Mouse (Mus musculus) neural tube, embryonic 11.5 days (tissue): ENCODE results near the gene Tnr. TPM values are rescaled to one million over a fixed set of nuclear protein-coding genes. Genes with fewer than 3 reads are reported as not detected.

Source experiments
- ATAC-seq: fragments of 200-750 bp; cut with Nextera tagmentation; 2 replicates; pipeline ENCODE4 v1.8.0; 2017; ENCODE audit warnings: moderate number of reproducible peaks, mild to moderate bottlenecking, moderate TSS enrichment, moderate library complexity; ENCODE audit not compliant: insufficient read depth, low FRiP score, low TSS enrichment
- DNase-seq: peaks from one replicate; pipeline ENCODE4 v3.0.0-alpha.2; 2015; ENCODE audit warnings: low spot score
- H3K27ac ChIP-seq: fragments of 300-500 bp; sonication (generic); 2 replicates; pipeline ENCODE4 v1.5.1; 2014; ENCODE audit warnings: low read depth, mild to moderate bottlenecking, low read length
- H3K27me3 ChIP-seq: fragments of 300-500 bp; sonication (generic); 2 replicates; pipeline ENCODE4 v1.6.1; 2014; ENCODE audit warnings: mild to moderate bottlenecking, low read length, mixed read lengths; ENCODE audit not compliant: control insufficient read depth, insufficient read depth
- H3K36me3 ChIP-seq: fragments of 300-500 bp; sonication (generic); 2 replicates; pipeline ENCODE4 v1.6.1; 2014; ENCODE audit warnings: mild to moderate bottlenecking, low read length, moderate library complexity, mixed read lengths; ENCODE audit not compliant: control insufficient read depth, insufficient read depth
- H3K4me1 ChIP-seq: fragments of 300-500 bp; sonication (generic); 2 replicates; pipeline ENCODE4 v1.6.1; 2014; ENCODE audit warnings: low read length, mixed read lengths; ENCODE audit not compliant: control insufficient read depth, insufficient read depth
- H3K4me2 ChIP-seq: fragments of 300-500 bp; sonication (generic); 2 replicates; pipeline ENCODE4 v1.6.1; 2014; ENCODE audit warnings: low read depth, mild to moderate bottlenecking, moderate library complexity
- H3K4me3 ChIP-seq: fragments of 300-500 bp; sonication (generic); 2 replicates; pipeline ENCODE4 v1.5.1; 2014; ENCODE audit warnings: low read depth, low read length
- H3K9ac ChIP-seq: fragments of 300-500 bp; sonication (generic); 2 replicates; pipeline ENCODE4 v1.6.1; 2014; ENCODE audit warnings: mild to moderate bottlenecking, low read length
- H3K9me3 ChIP-seq: fragments of 300-500 bp; sonication (generic); 2 replicates; pipeline ENCODE4 v1.6.1; 2016; ENCODE audit warnings: low read length; ENCODE audit not compliant: control insufficient read depth
- WGBS: fragments of 180-500 bp; shearing (Covaris S2); extraction: QIAGEN DNeasy Blood & Tissue Kit; methylation state at CpG from one replicate; pipeline ENCODE4 v1.1.7; 2014; 5-methylcytosine and 5-hydroxymethylcytosine counted together
- polyA plus RNA-seq: library from polyadenylated mRNA; unstranded; fragments of >200 nt; fragmentation: Nextera tagmentation; extraction: Ambion mirVana; gene quantifications from 2 replicates; pipeline ENCODE4 v1.2.1, GENCODE M21; 2014

Tnr gene
- polyA plus RNA-seq, 1 experiment from 2014 or later = 1.2 TPM

DNA sequence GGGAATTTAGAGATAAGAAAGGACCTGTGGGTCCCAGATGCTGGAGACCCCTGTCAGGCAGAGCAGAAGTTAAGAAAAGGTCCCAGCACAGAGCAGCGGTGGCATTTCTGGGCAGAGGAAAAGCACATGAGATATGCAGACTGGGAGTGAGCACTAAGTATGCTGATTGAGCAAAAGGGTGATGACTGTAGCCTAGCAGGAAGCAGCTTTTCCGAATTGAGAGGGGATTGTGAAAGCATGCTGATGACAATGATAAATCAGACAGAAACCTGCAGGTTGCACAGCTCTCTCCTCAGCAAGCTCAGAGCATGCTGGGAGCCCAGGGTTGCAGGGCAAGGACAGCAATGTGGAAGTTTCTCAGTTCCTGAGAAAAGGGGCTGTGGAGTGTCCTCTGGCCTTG is 73.1 kb downstream of the Tnr start:
- no peak overlapping the region for H3K4me3 ChIP-seq
- H3K4me2 ChIP-seq = no peak overlapping the region
- no peaks in the 10 kb centered on the region for H3K4me1 ChIP-seq
- no peak for ATAC-seq
- H3K9me3 ChIP-seq = no peaks in the 10 kb centered on the region
- no peaks in the 10 kb centered on the region for H3K36me3 ChIP-seq
- peak; percentile 1 for DNase-seq
- H3K27me3 ChIP-seq = no peaks in the 10 kb centered on the region
- no peak overlapping the region for H3K9ac ChIP-seq
- 53% methylated on average over 2 of the region's 2 CpGs for WGBS
- no peak overlapping the region for H3K27ac ChIP-seq

DNA sequence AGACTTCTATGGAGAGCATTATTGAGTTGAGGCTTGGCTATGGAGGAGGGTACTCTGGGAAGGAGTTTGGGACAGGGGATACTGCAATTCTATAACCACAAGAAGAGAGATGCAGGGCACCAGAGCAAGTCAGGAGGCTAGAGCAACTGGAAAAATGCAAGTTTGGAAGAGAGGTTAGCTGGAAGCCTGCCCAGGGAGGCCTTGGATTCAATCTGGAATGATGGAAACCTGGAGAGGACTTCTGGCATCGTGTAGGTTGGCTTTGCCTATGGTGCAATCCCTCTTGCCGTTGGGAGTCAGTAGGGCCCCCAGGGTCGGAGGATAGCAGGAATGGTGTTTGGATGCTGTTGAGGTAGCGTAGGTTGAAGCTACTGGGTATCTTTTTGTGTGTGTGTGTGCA is 90.0 kb downstream of the Tnr start:
- no peaks in the 10 kb centered on the region for H3K27me3 ChIP-seq
- no peaks in the 10 kb centered on the region for H3K36me3 ChIP-seq
- DNase-seq (no peak), ATAC-seq (no peak)
- no peak overlapping the region for H3K4me2 ChIP-seq
- no peaks in the 10 kb centered on the region for H3K9me3 ChIP-seq
- no peaks in the 10 kb centered on the region for H3K4me1 ChIP-seq
- no peak overlapping the region for H3K27ac ChIP-seq
- 94% methylated on average over 4 of the region's 4 CpGs for WGBS
- no peak overlapping the region for H3K4me3 ChIP-seq
- no peak overlapping the region for H3K9ac ChIP-seq

DNA sequence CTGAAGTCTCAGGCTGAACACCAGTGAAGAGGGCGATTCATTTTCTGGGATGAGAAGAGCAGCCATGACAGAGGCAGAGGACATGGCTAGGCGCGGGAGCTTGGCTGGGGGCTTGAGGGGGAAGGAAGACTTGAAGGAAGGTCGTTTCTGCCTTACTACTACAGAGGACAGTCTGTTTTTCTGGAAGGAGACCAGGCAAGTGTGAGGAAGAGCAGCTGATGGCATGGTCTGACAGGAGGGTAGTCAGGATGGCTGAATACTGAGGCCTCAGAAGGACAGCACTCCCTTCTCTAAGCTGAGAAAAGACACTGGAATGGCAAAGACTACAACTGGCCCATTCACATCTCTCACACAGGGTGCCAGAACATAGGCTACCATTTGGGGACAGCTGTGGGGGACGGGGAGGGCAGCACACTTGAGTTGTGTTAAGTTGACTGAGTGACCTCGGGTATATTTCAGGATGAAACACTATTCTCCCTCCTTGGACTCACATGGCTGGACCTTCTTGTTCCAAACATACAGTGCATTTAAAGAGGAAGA is 90.6 kb downstream of the Tnr start:
- H3K9ac ChIP-seq = no peak overlapping the region
- no peak for ATAC-seq

DNA sequence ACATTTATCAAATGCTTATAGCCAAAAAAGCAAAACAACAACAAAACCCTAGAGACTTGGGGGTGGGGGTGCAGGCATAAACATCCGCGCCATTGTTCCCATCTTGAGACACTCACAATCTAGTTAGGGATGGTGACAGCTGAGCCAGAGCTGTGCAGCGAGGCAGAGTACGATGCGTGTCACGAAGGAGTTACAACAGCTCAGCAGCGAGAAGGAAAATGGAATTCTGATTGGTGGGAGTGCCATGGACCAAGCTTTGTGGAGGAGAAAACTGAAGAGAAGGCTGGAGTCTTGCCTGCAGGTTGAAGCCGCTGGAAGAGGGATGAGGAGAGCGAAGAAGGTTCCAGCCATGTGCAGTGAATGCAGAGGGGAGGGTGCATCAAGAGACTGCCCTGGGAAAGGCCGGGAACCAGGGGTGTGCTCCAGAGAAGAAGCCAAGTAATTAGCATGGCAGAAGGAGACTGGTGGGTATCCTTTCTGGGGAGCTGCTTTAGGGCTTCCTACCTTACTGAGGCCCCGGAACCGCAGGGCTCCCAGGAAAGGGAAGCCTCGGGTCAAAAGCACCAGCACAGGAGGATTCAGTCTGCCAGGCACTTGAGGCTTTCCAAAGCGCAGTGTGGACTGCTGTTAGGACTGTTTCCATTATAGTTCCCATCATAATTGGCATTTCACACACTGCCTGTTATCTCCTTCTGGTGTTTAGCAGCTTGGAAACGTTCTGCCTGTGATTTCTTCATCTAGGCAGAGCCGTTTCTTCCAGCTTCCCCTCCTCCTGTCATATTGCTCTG is 91.3 kb downstream of the Tnr start:
- ATAC-seq (no peak; the same call in 1 of the 2 replicates), DNase-seq (no peak)
- Histone ChIP-seq H3K27ac (no peak overlapping the region), H3K36me3 (no peaks in the 10 kb centered on the region), H3K27me3 (no peaks in the 10 kb centered on the region), H3K9me3 (no peaks in the 10 kb centered on the region), H3K9ac (no peak overlapping the region), H3K4me2 (no peak overlapping the region), H3K4me3 (no peak overlapping the region), H3K4me1 (no peaks in the 10 kb centered on the region)
- WGBS = 63% methylated on average over 16 of the region's 16 CpGs

More for the DNA sequence above, 90.6 kb downstream of the Tnr start:
- Histone ChIP-seq H3K27me3 (no peaks in the 10 kb centered on the region), H3K4me2 (no peak overlapping the region), H3K4me3 (no peak overlapping the region), H3K27ac (no peak overlapping the region), H3K9me3 (no peaks in the 10 kb centered on the region), H3K36me3 (no peaks in the 10 kb centered on the region), H3K4me1 (no peaks in the 10 kb centered on the region)
- 81% methylated on average over 6 of the region's 6 CpGs for WGBS
- DNase-seq = no peak

DNA sequence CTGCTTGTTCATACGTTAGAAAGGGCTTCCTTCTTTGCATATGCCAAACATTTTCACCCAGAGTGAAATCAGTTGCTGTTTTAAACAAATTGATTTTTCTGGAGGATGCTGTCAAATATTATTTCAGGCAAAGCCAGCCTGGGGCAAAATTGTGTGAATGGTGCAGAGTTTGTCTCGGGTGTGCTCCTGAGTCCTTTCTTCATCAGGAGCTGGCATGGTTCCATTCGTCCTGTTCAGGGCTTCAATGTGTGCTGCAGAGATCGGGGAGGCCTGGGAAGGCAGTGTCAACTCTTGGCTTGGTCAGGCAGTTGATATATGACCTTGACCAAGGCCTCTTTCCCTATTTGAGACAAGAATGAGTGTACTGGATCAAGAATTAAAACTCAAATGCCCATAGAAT is 92.1 kb downstream of the Tnr start:
- no peaks in the 10 kb centered on the region for H3K4me1 ChIP-seq
- ATAC-seq (no peak), DNase-seq (no peak)
- no peaks in the 10 kb centered on the region for H3K36me3 ChIP-seq
- H3K9ac ChIP-seq = no peak overlapping the region
- H3K9me3 ChIP-seq = no peaks in the 10 kb centered on the region
- no peak overlapping the region for H3K4me2 ChIP-seq
- H3K27ac ChIP-seq = no peak overlapping the region
- 69% methylated on average over 4 of the region's 4 CpGs for WGBS
- no peak overlapping the region for H3K4me3 ChIP-seq
- no peaks in the 10 kb centered on the region for H3K27me3 ChIP-seq

DNA sequence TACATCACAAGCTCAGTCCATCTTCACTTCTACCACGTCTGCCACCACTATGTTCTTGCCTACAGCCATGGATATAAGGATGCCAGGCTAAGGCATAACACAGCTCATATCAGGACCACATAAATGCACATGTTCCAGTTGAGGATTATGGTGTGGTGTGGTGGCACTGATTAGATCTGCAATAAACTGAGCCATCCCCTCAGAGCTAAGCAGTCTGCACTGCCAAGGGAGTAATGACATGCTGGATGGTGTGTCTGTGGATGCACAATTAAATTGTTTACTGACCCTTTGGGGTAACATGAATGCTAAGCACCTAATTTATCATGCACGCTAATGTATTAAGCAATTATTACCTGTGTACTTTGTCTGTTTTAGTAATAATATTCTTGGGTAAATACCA is 95.6 kb downstream of the Tnr start:
- Histone ChIP-seq H3K4me2 (no peak overlapping the region), H3K4me3 (no peak overlapping the region), H3K9ac (no peak overlapping the region), H3K27ac (no peak overlapping the region), H3K4me1 (no peaks in the 10 kb centered on the region), H3K36me3 (no peaks in the 10 kb centered on the region), H3K27me3 (no peaks in the 10 kb centered on the region), H3K9me3 (no peaks in the 10 kb centered on the region)
- no peak for DNase-seq
- 85% methylated on average over 2 of the region's 2 CpGs for WGBS
- no peak for ATAC-seq

DNA sequence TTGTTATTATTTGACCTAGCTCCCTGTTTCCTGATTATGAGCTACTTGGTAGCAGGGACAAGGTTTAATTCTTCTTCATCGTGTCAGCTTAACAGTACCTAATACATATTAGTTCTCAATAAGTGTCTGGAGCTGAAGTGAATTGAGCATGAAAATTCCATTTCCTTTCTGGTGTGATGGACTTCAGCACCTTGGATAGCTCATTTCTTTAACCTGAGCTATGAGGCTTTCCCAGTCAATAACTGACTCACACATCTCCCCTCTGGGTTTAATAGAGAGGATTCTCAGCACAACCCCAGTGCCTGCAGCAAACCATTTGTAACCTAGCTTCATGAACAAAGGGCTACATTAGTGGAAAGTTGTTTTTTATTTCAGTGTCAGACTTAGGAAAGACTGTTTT is 97.8 kb downstream of the Tnr start:
- no peaks in the 10 kb centered on the region for H3K36me3 ChIP-seq
- H3K9me3 ChIP-seq = no peaks in the 10 kb centered on the region
- H3K4me3 ChIP-seq = no peak overlapping the region
- no peak overlapping the region for H3K27ac ChIP-seq
- no peak overlapping the region for H3K9ac ChIP-seq
- 63% methylated on average over 1 of the region's 1 CpGs for WGBS
- DNase-seq (no peak), ATAC-seq (no peak)
- H3K4me2 ChIP-seq = no peak overlapping the region
- no peaks in the 10 kb centered on the region for H3K4me1 ChIP-seq
- no peaks in the 10 kb centered on the region for H3K27me3 ChIP-seq

DNA sequence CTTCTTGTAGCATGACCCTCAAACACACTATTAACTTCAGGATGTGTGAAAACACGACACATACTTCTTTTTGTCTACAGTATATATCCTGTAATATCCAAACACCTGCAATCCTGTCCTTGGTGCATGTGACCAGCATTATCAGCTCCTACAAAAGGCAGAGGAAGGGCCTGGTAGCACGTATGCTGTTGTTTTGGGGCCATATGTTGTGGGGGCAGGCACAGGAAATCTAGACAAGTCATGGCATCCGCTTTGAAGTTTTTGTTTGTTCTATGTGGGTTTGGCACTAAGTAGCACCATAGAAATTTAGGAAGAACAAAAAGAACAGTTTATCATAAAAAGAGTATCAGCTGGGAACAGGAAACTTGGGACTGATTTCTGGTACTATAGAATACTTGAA is 105.5 kb downstream of the Tnr start:
- no peak overlapping the region for H3K9ac ChIP-seq
- no peaks in the 10 kb centered on the region for H3K9me3 ChIP-seq
- no peak overlapping the region for H3K4me3 ChIP-seq
- DNase-seq (no peak), ATAC-seq (no peak)
- H3K27ac ChIP-seq = no peak overlapping the region
- no peaks in the 10 kb centered on the region for H3K4me1 ChIP-seq
- no peaks in the 10 kb centered on the region for H3K36me3 ChIP-seq
- WGBS = 82% methylated on average over 3 of the region's 3 CpGs
- no peak overlapping the region for H3K4me2 ChIP-seq
- no peaks in the 10 kb centered on the region for H3K27me3 ChIP-seq
